8 mouse cellular contexts compared by ENCODE assay signal in the genomic region with DNA sequence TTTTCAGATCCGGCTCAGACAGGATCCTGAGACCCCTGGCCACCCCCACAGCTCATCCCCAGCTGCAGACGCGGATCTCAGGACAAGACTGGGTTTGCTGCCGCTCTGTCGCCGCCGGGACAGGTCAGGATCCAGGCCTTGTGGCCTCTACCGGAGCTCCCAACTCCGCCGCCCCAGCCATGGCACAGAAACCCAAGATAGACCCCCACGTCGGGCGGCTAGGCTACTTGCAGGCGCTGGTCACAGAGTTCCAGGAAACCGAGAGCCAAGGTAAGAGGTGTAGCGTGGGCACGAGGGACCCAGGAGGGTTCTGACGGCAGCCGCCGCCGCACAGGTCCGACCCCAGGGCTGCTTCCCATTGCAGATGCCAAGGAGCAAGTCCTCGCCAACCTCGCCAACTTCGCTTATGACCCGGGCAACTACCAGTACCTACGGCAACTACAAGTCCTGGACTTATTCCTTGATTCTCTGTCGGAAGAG. TPM values are rescaled to one million over a fixed set of nuclear protein-coding genes. Genes with fewer than 3 reads are reported as not detected.
DNase-seq lines count a peak whose midpoint lies in the region; ATAC-seq and TF ChIP-seq lines count a peak whose summit lies in the region.

No protein-coding gene starts in this region.

- in situ Hi-C loops in CH12.LX (cut with MboI; ENCODE audit: low pct_ligation_motif_present, low pct_unique_long_range_greater_than_20kb, low sequenced_read_pairs) = loop anchor here (10.0 kb wide), 2 partner anchors 61 to 261 kb away; partner anchors contain the start of gene Atp5h

- peak overlapping the region; percentile 87; the same call in 1 of the 2 replicates for H3K27ac ChIP-seq in heart, embryonic 10.5 days
- H3K27ac ChIP-seq in CH12.LX (ENCODE audit: insufficient read depth, low read depth) = peak overlapping the region; percentile 26
- H3K27ac ChIP-seq in forebrain, embryonic 15.5 days (replicated peaks) = peak overlapping the region; percentile 87

- no peak for TF ChIP-seq RAD21 in CH12.LX (IDR thresholded peaks at IDR 0.05; ENCODE audit: low read depth, low read length)

- H3K79me2 ChIP-seq in CH12.LX (replicated peaks; ENCODE audit: control insufficient read depth, extremely low read depth, insufficient read depth, poor library complexity, severe bottlenecking) = peaks cover 32% of the 10 kb centered on the region

- H3K4me2 ChIP-seq in CH12.LX (ENCODE audit: insufficient read depth, low read depth, poor library complexity, severe bottlenecking) = peak overlapping the region; percentile 91
- peak overlapping the region; percentile 96 for H3K4me2 ChIP-seq in forebrain, embryonic 15.5 days (replicated peaks)

- no peak for TF ChIP-seq CTCF in CH12.LX (conservative IDR thresholded peaks at IDR 0.05 in 1 of 2, IDR thresholded peaks at IDR 0.05 in 1 of 2; ENCODE audit: low read depth in 2 of 2, low read length in 2 of 2)

- peaks cover 53% of the 10 kb centered on the region for H3K4me1 ChIP-seq in heart, embryonic 10.5 days
- peaks cover 10 to 53% of the 10 kb centered on the region in 2 experiments for H3K4me1 ChIP-seq in CH12.LX (ENCODE audit: control insufficient read depth in 1 of 2, insufficient read depth in 2 of 2)
- peaks cover 31% of the 10 kb centered on the region for H3K4me1 ChIP-seq in forebrain, embryonic 15.5 days

- TF ChIP-seq POLR2A in CH12.LX (IDR thresholded peaks at IDR 0.05; ENCODE audit: low read depth, low read length) = no peak

- no peak for TF ChIP-seq EP300 in CH12.LX (IDR thresholded peaks at IDR 0.05; ENCODE audit: low read length)

- peak overlapping the region; percentile 96 for H3K4me3 ChIP-seq in heart, embryonic 10.5 days
- H3K4me3 ChIP-seq in CH12.LX (replicated peaks in 1 of 3; ENCODE audit: low read depth in 2 of 3, low read length in 2 of 3, poor library complexity in 1 of 3) = peak overlapping the region; percentile 80 to 93 (median 84)
- peak overlapping the region; percentile 95 for H3K4me3 ChIP-seq in forebrain, embryonic 15.5 days

- dilution Hi-C loops in CH12.LX (cut with MboI; ENCODE audit: extremely low pct_ligation_motif_present, extremely low pct_unique_long_range_greater_than_20kb, low sequenced_read_pairs) = no loop called here

- 0 out of 2 replicates have a peak, but pooled peaks cover 6% of the 10 kb centered on the region for H3K36me3 ChIP-seq in heart, embryonic 10.5 days
- H3K36me3 ChIP-seq in CH12.LX (replicated peaks in 1 of 2; ENCODE audit: control insufficient read depth in 1 of 2, insufficient read depth in 1 of 2, low read length in 1 of 2) = peaks cover 10 to 20% of the 10 kb centered on the region in 2 experiments
- 0 out of 2 replicates have a peak, but pooled peaks cover 3% of the 10 kb centered on the region for H3K36me3 ChIP-seq in forebrain, embryonic 15.5 days

- intact Hi-C loops in heart, postnatal 25 days (cut with DNase I) = loop anchor here (2.0 kb wide), 1 partner anchor 55 kb away; the partner anchor contains the start of gene Kctd2

- WGBS in heart, embryonic 10.5 days = 4% methylated on average over 28 of the region's 28 CpGs
- WGBS in forebrain, embryonic 15.5 days = 3% methylated on average over 28 of the region's 28 CpGs

- no peaks in the 10 kb centered on the region for H3K27me3 ChIP-seq in heart, embryonic 10.5 days (ENCODE audit: insufficient read depth, poor library complexity, severe bottlenecking)
- no peaks in the 10 kb centered on the region for H3K27me3 ChIP-seq in CH12.LX (replicated peaks)
- no peaks in the 10 kb centered on the region for H3K27me3 ChIP-seq in forebrain, embryonic 15.5 days

- ATAC-seq in forebrain, embryonic 15.5 days (replicated peaks) = no peak; the same call in 1 of the 2 replicates

- no peaks in the 10 kb centered on the region for H3K9me3 ChIP-seq in heart, embryonic 10.5 days
- H3K9me3 ChIP-seq in CH12.LX (replicated peaks; ENCODE audit: low read length) = no peaks in the 10 kb centered on the region
- no peaks in the 10 kb centered on the region for H3K9me3 ChIP-seq in forebrain, embryonic 15.5 days

- DNase-seq in heart, embryonic 10.5 days (ENCODE audit: low spot score) = no peak
- no peak for DNase-seq in heart, postnatal 25 days (ENCODE audit: low spot score)
- peak; percentile 22 for DNase-seq in CH12.LX (ENCODE audit: extremely low read depth)
- peak; percentile 21 for DNase-seq in lung, postnatal 10 days
- DNase-seq in cerebellum, postnatal 25 days = no peak
- no peak for DNase-seq in adrenal gland, adult 18-20 months (ENCODE audit: low spot score in 2 of 2)
- no peak for DNase-seq in urinary bladder, postnatal 10 days (ENCODE audit: low spot score)

- H3K9ac ChIP-seq in CH12.LX (ENCODE audit: insufficient read depth, low read depth) = peak overlapping the region; percentile 68
- H3K9ac ChIP-seq in forebrain, embryonic 15.5 days (replicated peaks) = peak overlapping the region; percentile 78

TF ChIP-seq in CH12.LX, 34 proteins besides CTCF, POLR2A, EP300 and RAD21:
- TF ChIP-seq SIN3A (IDR thresholded peaks at IDR 0.05; ENCODE audit: low read length) = peak; percentile 57
- no peak for TF ChIP-seq MYC (IDR thresholded peaks at IDR 0.05; ENCODE audit: low read depth, low read length)

RNA-seq across cellular contexts. Expression of gene Armc7, which starts 0.3 kb away (rescaled TPM):
- 5.4 and 7.6 TPM in 2 replicates for polyA plus RNA-seq in heart, embryonic 10.5 days (2016; fragmentation: Nextera tagmentation; extraction: Ambion mirVana)
- total RNA-seq in heart, postnatal 25 days (2021) = 1 to 10 TPM; 1.4 to 2.3 TPM
- total RNA-seq in CH12.LX (2012; rRNA removed) = 8.7 and 8.9 TPM in 2 replicates
- 6.0 and 7.5 TPM in 2 replicates for total RNA-seq in CH12.LX (2014; rRNA removed)
- polyA plus RNA-seq in CH12.LX (2012; ENCODE audit: insufficient read length, low read depth) = 12.5 TPM in 2 replicates
- 15.6 and 16.1 TPM in 2 replicates for polyA plus RNA-seq in forebrain, embryonic 15.5 days (2015; fragmentation: Nextera tagmentation; extraction: Ambion mirVana)
- total RNA-seq in adrenal gland, adult 18-20 months (2021) = 10 to 100 TPM in 1 of 2 experiments, 1 to 10 TPM in 1; 7.9 to 11.1 TPM

RNA-seq across cellular contexts. Expression of gene Slc16a5, which starts 13.5 kb away (rescaled TPM):
- polyA plus RNA-seq in heart, embryonic 10.5 days (2016; fragmentation: Nextera tagmentation; extraction: Ambion mirVana) = 0.33 and 0.36 TPM in 2 replicates
- not detected for total RNA-seq in heart, postnatal 25 days (2021)
- 0.46 and 0.51 TPM in 2 replicates for total RNA-seq in CH12.LX (2012; rRNA removed)
- total RNA-seq in CH12.LX (2014; rRNA removed) = not detected in 2 replicates
- 0.68 and 0.71 TPM in 2 replicates for polyA plus RNA-seq in CH12.LX (2012; ENCODE audit: insufficient read length, low read depth)
- polyA plus RNA-seq in forebrain, embryonic 15.5 days (2015; fragmentation: Nextera tagmentation; extraction: Ambion mirVana) = 0.10 TPM in 1 of 2 replicates, not detected in the other
- total RNA-seq in adrenal gland, adult 18-20 months (2021) = not detected

RNA-seq across cellular contexts. Expression of gene Nt5c, which starts 15.9 kb away (rescaled TPM):
- 79.3 and 95.0 TPM in 2 replicates for polyA plus RNA-seq in heart, embryonic 10.5 days (2016; fragmentation: Nextera tagmentation; extraction: Ambion mirVana)
- total RNA-seq in heart, postnatal 25 days (2021) = 10 to 100 TPM; 13.9 to 14.9 TPM
- total RNA-seq in CH12.LX (2012; rRNA removed) = 151 and 154 TPM in 2 replicates
- 59.8 and 65.3 TPM in 2 replicates for total RNA-seq in CH12.LX (2014; rRNA removed)
- polyA plus RNA-seq in CH12.LX (2012; ENCODE audit: insufficient read length, low read depth) = 175 and 190 TPM in 2 replicates
- 94.3 and 102 TPM in 2 replicates for polyA plus RNA-seq in forebrain, embryonic 15.5 days (2015; fragmentation: Nextera tagmentation; extraction: Ambion mirVana)
- 100 to 1,000 TPM in 1 of 2 experiments, 10 to 100 TPM in 1; 68.7 to 154 TPM for total RNA-seq in adrenal gland, adult 18-20 months (2021)

RNA-seq across cellular contexts. Expression of gene Trim80, which starts 35.5 kb away (rescaled TPM):
- polyA plus RNA-seq in heart, embryonic 10.5 days (2016; fragmentation: Nextera tagmentation; extraction: Ambion mirVana) = 0.19 and 0.23 TPM in 2 replicates
- not detected for total RNA-seq in heart, postnatal 25 days (2021)
- total RNA-seq in CH12.LX (2012; rRNA removed) (not detected in 2 replicates), CH12.LX (2014; rRNA removed) (not detected in 2 replicates)
- not detected in 2 replicates for polyA plus RNA-seq in CH12.LX (2012; ENCODE audit: insufficient read length, low read depth)
- polyA plus RNA-seq in forebrain, embryonic 15.5 days (2015; fragmentation: Nextera tagmentation; extraction: Ambion mirVana) = not detected in 2 replicates
- total RNA-seq in adrenal gland, adult 18-20 months (2021) = under 1 TPM; 0.20 to 0.61 TPM

RNA-seq across cellular contexts. Expression of gene Jpt1, which starts 38.4 kb away (rescaled TPM):
- 451 and 471 TPM in 2 replicates for polyA plus RNA-seq in heart, embryonic 10.5 days (2016; fragmentation: Nextera tagmentation; extraction: Ambion mirVana)
- 100 to 1,000 TPM; 121 to 135 TPM for total RNA-seq in heart, postnatal 25 days (2021)
- 294 and 358 TPM in 2 replicates for total RNA-seq in CH12.LX (2012; rRNA removed)
- total RNA-seq in CH12.LX (2014; rRNA removed) = 439 and 448 TPM in 2 replicates
- polyA plus RNA-seq in CH12.LX (2012; ENCODE audit: insufficient read length, low read depth) = 432 and 479 TPM in 2 replicates
- 1,941 and 1,977 TPM in 2 replicates for polyA plus RNA-seq in forebrain, embryonic 15.5 days (2015; fragmentation: Nextera tagmentation; extraction: Ambion mirVana)
- 10 to 100 TPM; 81.3 to 86.5 TPM for total RNA-seq in adrenal gland, adult 18-20 months (2021)

Comparison
In these comparisons a context has a peak if more than half of its experiments do, and no peak if none do; other contexts are left out.
1. DNase-seq: peak in CH12.LX (single experiment) and lung, postnatal 10 days (single experiment); none in heart, embryonic 10.5 days (single experiment), heart, postnatal 25 days (single experiment), cerebellum, postnatal 25 days (0 of 2), adrenal gland, adult 18-20 months (0 of 2) and urinary bladder, postnatal 10 days (single experiment).
2. H3K27ac ChIP-seq: peak in every context shown above with its lines; median percentile 87 in heart, embryonic 10.5 days; 87 in forebrain, embryonic 15.5 days; 26 in CH12.LX.
3. Peak in every context shown above with its lines, with median percentiles within 50 percentile points of each other: H3K4me3 ChIP-seq.